Mouse (Mus musculus): ENCODE measurements at regions not wholly inside any gene's neighbourhood (a gene's known extent, or its start where the extent isn't known, plus 50 kb on each side); places are given as distances from the start of the nearest gene placed in this dataset.

DNA sequence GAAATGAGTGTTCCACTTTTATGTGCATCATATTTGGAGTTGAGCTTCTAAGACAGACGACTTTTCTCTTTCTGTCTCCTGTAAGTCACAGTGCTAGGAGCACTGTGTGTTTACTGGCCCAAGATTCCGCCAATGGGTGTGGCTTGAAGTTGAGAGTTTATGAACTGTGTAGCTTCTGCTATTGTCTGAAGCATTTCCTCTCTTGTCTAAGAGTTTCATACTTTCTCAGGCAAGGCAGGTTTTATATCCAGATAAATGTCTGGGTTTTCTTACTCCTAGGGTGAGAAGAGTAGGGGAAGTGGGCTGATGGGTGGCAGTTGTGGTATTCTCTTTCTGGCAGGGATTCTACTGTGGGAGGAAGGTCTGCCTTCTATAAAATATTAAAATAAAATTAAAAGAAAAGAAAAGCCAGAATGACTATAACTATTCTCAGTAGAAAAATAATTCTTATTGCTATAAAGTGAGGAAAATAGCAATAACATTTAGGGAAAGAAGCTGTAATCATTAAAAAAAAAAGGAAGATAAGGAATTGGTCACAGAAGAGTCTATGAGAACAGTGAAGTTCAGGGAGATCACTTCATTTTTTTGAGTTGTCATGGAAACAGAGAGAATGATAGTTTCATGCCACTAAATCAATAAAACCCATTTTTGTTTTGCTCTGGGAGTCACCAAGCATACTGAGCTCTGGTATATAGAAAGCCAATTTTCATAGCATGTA is 147.9 kb upstream of the Cdkn2b start:
- TF ChIP-seq EP300 (optimal IDR thresholded peaks at IDR 0.05) (no peak), CTCF (IDR thresholded peaks at IDR 0.05; ENCODE audit: low read depth) (no peak)
